Mouse (Mus musculus) splenic B cell, adult 2 months (primary cell): ENCODE measurements around the gene Pde2a.
"Not testable (repeated sequence)": the region's sequence is repeated elsewhere in the genome, so short reads cannot be mapped to it uniquely, and the experiment has no call there.

ENCODE experiments used
- DNase-seq: peaks from one replicate; pipeline ENCODE4 v3.0.0-alpha.2; 2011; ENCODE audit warnings: low read depth, low spot score
- H3K27me3 ChIP-seq: 2 replicates; pipeline ENCODE4 v1.6.1; 2012; ENCODE audit warnings: mild to moderate bottlenecking, low read length, moderate library complexity, mixed read lengths; ENCODE audit not compliant: control insufficient read depth, poor library complexity, insufficient read depth, severe bottlenecking
- H3K36me3 ChIP-seq: 2 replicates; pipeline ENCODE4 v1.6.1; 2012; ENCODE audit warnings: mild to moderate bottlenecking, low read length, moderate library complexity, mixed read lengths; ENCODE audit not compliant: control insufficient read depth, poor library complexity, insufficient read depth, severe bottlenecking

Gene Pde2a

GRCm38 (mm10) chr7:101551530-101551929, 130.0 kb downstream of the Pde2a start:
- H3K36me3 ChIP-seq, result no peaks in the 10 kb centered on the region
- DNase-seq, result no peak
- H3K27me3 ChIP-seq, result no peaks in the 10 kb centered on the region

GRCm38 (mm10) chr7:101555473-101555872, 134.0 kb downstream of the Pde2a start:
- not testable (repeated sequence) for DNase-seq, H3K36me3 ChIP-seq, H3K27me3 ChIP-seq

- DNase-seq, result no peak
- no peaks in the 10 kb centered on the region for H3K27me3 ChIP-seq
- no peaks in the 10 kb centered on the region for H3K36me3 ChIP-seq
Measured at GRCm38 (mm10) chr7:101557391-101557790, 135.9 kb downstream of the Pde2a start.

- not testable (repeated sequence) for DNase-seq, H3K27me3 ChIP-seq, H3K36me3 ChIP-seq
Measured at GRCm38 (mm10) chr7:101559393-101559792, 137.9 kb downstream of the Pde2a start.
